Mouse (Mus musculus): ENCODE measurements around the gene Igfbp7.

The Igfbp7 gene

DNA sequence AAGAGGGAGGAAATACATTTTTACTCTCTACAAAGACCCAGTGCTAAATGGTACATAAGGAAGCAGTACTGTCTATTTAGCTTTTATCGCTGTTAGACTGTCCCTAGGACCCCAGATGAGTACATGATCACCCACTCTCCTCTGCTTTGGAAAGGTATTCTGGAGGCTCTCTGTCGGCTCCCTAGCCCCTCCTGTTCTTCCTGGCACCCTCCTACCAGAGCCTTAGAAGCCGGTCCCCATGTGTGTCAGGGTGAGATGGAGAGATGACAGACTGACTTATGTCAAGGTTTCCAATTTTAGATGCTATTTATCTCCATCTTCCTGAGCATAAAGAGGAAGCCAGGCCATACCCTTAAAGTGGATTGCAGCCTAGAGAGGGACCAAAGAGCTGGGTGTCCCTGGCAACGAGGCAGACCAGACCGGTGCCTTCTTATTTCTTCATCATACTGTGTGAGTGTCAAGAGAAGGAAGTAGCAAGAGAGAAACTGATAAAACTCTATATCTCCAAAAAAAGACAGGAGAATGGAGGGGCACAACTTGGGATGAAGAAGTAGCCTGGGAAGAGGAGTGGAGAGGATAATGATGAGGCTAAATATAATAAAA lies 2.3 kb downstream of the Igfbp7 start:
- no peak for DNase-seq (ENCODE audit: low spot score)

DNA sequence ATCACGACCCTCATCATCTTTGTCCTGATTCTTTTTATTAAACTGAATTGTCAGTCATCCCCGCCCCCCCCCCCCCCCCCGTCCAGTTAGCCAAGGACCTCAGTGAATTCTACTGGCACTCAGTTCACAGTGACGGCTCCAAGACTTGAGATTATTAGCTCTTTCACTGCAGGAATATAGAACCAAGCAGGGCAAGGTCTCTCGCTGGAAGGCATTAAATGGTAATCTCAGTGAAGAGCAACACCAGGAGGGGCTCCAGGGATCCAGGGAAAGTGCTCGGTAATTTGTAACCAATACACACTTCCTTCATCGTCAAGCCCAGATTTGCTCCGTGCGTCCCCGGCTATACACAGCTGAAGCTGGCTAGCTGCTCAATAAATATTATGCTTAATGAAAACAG lies 2.9 kb downstream of the Igfbp7 start:
- no peak for DNase-seq (ENCODE audit: low spot score)

DNA sequence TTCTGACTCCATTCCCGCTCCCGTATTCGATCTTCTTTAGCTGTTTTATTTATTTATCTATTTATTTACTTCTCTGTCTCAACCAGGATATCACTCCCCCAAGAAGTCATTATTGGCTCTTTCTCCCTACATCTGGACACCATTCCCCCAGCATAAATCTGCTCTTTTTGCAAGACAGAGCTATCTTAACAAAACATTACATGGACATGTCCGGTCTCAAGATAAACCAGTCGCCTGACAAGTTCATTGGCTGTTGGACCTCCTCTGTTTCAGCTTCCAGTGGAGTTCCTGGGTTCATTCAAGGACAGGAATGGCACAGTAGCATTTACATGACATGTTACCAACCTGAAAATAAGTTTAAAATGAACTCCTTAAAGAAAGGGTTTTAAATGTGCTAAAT lies 4.9 kb downstream of the Igfbp7 start:
- DNase-seq (ENCODE audit: low spot score): no peak

- no peak for DNase-seq (ENCODE audit: low spot score)
These were observed 5.7 kb downstream of the Igfbp7 start for GRCm38 (mm10) chr5:77402137-77402536.

DNA sequence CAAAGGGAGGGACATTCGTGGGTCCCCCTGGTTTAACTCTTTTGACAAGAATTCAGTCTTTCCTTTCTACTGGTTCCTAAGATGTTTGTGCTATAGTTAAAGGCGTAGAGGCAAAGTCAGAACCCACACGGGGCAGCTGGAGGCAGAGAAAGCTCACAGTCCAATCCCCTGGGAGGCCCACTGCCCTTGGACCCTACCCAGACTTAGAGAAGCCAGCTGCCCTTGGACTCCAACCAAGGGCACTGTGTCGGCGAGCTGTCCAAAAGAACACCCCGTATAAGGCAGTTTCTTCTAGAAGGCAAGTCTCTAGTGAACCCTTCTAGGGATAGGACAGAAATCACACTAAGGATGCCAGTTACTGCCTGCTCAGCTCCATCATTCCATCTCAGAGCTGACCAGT lies 7.0 kb downstream of the Igfbp7 start:
- DNase-seq (ENCODE audit: low spot score): no peak

DNA sequence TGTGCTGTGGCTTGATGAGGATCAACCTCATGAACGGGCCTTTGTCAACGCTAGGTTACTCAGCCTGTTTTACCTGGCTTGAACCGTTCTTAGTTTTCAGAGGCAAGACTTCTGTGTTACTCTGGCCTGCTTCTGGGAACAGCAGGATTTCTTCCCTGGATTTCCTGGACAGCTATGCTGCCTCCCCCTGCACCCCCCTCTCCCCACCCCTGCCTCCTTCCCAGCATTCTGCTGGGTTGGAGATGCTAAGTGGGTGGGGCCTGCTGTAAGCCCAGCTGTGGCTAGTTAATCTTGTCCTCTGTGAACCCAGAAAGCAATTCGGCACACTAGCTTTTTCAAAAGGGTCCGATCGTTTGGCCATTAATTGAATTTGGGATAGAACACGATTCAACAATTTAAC lies 7.7 kb downstream of the Igfbp7 start:
- no peak for DNase-seq (ENCODE audit: low spot score)

GRCm38 (mm10) chr5:77399076-77399475 lies 8.8 kb downstream of the Igfbp7 start:
- DNase-seq (ENCODE audit: low spot score): no peak

DNA sequence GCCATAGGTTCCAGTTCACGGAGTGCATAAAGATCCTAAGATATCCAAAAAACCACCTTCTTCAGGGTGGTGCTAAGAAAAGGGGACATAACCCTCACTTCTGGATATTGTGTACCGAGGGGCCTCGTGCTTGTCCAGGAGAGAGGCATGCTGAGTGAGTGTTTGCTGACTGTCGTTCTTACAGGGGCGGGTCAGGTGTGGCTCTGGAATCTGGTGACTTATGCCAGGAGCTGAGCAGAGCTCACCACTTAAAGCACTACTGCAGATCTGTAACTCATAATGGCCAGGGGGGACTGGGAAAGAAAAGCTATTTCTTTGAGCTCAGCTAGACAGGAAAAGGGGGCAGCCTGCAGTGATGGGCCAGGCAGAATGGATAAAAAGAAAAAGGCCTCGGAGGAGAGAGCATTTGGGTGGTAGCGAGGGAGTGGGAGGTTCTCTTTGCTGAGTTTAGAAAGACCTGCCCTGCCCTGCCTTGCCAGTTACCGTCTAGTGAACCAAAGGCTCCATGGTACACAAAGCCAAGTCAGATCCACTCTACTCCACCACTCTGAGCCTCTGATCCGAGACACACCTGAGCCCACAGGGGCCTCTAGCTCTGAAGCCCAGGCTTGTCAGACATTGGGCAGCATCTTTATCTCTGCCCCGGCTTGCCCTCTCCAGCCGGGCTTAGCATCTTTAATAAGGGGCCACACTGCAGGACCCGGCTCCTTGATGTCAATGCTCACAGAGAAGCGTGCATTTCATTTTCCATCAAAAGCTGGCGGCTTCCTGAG lies 9.4 kb downstream of the Igfbp7 start:
- DNase-seq (ENCODE audit: low spot score): no peak

- DNase-seq (ENCODE audit: low spot score): no peak
These were observed 13.7 kb downstream of the Igfbp7 start for GRCm38 (mm10) chr5:77393990-77394618.

DNA sequence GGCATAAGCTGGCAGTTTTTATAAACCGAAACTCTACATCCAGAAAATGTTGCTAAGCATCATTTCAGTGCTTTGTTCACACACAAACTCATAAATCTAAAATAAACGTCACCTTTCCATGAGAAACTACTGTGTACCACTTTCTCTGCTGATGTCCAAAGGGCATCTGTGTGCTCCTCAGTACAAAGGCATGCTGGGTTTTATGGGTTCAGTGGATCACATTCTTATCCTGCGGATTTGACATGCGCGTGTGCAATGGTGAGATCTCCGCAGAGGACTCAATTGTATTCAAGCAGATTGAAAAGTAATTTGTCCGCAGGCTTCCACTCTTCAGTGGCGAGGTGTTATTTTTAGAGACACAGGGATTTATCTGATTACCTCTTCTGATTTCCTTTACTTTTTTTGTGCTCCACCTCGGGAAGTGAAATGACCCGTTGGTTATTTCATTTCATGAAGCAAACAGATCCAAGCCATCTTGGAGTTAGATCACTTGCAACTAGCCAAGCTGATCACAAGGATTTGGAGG lies 14.7 kb downstream of the Igfbp7 start:
- DNase-seq (ENCODE audit: low spot score): no peak

GRCm38 (mm10) chr5:77390272-77390671 lies 17.6 kb downstream of the Igfbp7 start:
- no peak for DNase-seq (ENCODE audit: low spot score)

- no peak for DNase-seq (ENCODE audit: low spot score)
These were observed 19.5 kb downstream of the Igfbp7 start for GRCm38 (mm10) chr5:77388359-77388758.

GRCm38 (mm10) chr5:77387414-77387704 lies 20.5 kb downstream of the Igfbp7 start:
- no peak for DNase-seq (ENCODE audit: low spot score)

DNA sequence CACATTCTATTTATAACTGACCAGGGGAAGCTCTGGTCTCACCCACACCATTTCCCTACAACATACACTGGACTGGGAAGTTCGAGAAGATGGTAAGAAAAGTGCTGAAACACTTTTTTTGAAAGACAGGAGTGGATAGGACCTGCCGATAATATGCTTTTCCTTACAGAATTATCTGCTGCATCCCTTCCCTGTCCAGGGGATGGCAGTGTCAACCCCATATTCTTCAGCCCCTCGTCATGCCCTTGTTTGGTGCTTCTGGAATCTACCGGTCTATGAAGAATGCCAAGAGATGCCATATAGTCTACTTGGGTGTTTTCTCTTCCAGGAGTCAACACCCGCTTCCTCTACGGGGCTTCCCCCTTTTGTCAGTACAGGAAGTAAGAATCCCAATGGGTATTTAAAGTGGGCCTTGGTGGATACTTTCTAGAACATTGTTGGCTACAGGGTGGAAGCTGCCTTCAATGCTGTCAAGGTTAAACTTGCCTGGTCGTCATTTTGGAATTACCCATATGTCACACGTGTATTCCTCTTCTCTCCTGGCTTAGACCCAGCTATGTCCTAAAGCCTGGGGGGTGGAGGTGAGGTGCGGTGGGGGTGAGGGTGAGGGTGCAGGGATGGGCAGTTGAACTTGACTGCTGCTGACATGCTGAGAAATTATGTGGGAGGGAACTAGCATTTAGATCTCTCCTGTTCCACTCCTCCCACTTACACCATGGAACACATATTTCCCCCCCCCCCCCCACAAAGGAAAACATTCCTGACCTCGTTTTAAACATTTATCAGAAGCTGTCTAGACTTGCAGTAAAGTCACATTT lies 21.0 kb downstream of the Igfbp7 start:
- no peak for DNase-seq (ENCODE audit: low spot score)

DNA sequence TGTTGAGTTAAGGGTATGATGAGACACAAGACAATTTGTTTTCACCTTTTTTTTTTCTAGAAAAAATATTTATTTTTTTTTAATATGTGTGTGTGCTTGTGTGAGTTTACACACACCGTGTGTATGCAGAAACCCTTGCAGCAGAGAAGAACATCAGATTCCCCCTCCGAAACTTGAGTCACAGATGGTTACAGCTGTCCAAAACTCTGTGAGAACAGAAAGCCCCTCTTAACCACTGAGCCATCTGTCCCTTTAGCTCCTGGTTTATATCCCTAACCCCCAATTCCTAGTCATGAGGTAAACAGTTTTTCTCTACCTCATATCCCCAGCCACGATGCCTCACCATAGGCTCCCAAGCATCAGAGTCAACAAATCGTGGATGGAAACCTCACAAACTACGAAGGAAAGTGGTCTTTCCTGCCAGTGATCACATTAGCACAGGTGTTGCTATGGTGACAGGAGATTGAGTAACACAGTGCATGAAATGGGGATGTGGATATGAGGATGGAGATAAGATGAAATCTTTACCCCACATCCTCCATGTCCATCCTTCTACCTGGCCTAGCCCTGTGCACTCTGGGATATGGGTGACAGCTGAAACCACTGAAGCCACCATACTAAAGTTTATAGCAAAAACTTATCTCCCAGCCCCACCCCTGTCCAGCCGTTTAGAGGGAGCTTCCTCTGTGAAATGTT lies 21.8 kb downstream of the Igfbp7 start:
- DNase-seq (ENCODE audit: low spot score): no peak

GRCm38 (mm10) chr5:77385221-77385620 lies 22.6 kb downstream of the Igfbp7 start:
- no peak for DNase-seq (ENCODE audit: low spot score)

- DNase-seq (ENCODE audit: low spot score): no peak
These were observed 23.1 kb downstream of the Igfbp7 start for GRCm38 (mm10) chr5:77384724-77385123.

GRCm38 (mm10) chr5:77383799-77384554 lies 23.9 kb downstream of the Igfbp7 start:
- no peak for DNase-seq (ENCODE audit: low spot score)

DNA sequence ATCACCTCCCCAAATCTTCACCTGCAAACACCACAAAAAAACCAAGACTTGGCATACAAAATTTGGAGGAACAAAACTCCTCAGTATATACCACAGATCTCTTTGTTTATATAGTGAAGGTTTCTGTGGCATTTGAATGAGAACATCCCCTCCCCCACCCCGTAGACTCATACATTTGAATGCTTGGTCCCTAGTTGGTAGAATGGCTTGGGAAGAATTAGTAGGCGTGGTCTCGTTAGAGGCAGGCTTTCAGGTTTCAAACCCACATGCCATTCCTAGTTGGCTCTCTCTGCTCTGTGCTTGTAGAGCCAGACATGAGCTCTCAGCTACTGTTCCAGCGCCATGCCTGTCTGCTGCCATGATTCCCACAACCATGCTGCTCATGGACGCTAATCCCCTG lies 26.2 kb downstream of the Igfbp7 start:
- DNase-seq (ENCODE audit: low spot score): no peak

- no peak for DNase-seq (ENCODE audit: low spot score)
These were observed 26.6 kb downstream of the Igfbp7 start for GRCm38 (mm10) chr5:77381283-77381682.

DNA sequence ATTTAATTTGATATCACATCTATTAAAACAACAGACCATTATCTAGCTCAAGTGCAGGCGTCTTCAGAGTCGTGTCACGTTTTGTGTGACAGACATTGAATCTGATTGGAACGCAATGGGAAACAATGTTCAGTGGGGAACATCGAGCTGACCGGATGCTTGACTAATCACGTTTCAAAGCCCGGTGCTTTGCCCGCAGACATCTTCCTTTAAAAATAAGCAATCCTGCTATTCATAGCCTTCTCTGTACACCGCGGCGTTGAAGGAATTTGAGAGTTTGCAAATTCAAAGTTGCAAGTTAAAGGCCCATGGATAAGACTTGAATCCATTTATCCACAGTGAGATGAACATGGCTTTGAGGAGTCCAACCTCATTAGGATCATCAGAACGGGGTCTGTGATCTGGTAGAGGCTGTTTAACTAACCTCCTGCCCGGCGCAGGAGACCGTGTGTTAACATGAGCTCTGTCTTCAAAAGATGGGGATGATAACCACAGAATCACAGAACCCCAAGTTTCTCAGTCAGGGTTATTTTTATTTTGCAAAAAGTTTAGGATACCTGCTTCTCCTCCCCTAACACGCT lies 27.4 kb downstream of the Igfbp7 start:
- DNase-seq (ENCODE audit: low spot score): no peak
